Mouse (Mus musculus) right cerebral cortex, adult 2 months (tissue): ENCODE measurements around the gene Gm42906.
A peak's percentile ranks its signal among the peaks of the same experiment; 100 is the strongest.

Source experiments
- DNase-seq, 2 experiments: peaks; one replicate each; pipeline ENCODE4 v3.0.0; 2021 to 2022; ENCODE audit warnings: low spot score in 2 of 2

Gm42906 gene

DNA sequence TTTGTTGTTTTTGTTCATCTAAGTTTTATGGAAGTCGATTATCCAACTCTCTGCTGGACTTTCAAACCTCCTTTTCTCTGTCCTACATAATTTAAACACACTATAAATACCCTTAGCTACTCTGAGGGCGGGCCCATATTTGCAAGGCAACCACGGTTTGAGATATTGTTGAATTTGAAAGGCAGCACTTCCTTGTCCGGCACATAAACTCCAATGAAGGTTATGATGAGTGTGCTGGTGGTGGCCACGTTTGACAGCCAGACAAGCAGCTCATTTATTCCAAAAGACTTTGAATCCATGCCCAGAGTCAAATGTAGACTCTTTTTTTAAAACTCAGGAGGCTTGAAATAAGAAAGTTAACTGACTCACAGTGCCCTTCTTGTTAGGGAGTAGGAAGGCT, 33.3 kb downstream of the Gm42906 start:
- DNase-seq = peak in 1 of 2 experiments; percentile 22

DNA sequence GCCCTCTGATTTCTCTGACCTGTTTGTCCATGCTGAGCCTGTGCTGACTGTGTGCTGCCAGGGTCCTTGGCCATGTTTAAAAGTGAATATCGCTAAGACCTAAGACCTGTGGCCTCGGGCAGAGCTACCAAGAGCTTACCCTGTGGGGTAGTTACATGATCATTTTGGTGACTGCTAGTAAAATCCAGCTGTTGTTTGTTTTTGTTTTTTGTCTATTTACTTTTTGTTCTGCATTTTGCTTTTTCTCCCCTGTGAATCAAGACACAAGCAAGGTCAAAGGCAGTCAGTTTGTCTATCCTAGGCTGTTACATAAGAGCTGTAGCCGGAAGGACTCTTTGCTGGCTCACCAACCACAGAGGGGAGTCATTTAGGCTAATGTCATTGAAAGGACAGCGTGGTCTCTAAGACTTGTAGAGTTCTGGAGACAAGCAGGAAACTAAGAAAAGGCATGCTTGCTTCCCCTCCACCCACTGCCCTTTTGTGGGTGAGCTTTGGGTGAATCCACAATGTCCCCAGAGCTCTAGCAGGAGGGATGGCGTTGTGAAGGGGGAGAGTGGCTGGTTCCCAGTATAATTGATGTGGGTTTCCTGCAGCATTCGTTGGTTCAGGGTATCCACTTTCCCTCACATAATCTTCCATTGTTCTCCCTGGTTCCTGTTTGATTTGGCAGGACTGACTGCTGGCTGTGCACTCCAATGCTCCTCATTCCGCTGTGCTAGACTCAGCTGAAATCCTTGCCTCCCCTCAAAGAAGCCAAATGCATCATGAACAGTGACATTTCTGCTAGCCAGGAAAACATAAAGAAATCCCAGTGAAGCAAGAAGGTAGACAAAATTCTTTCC, 33.9 kb downstream of the Gm42906 start:
- DNase-seq = no peak

DNA sequence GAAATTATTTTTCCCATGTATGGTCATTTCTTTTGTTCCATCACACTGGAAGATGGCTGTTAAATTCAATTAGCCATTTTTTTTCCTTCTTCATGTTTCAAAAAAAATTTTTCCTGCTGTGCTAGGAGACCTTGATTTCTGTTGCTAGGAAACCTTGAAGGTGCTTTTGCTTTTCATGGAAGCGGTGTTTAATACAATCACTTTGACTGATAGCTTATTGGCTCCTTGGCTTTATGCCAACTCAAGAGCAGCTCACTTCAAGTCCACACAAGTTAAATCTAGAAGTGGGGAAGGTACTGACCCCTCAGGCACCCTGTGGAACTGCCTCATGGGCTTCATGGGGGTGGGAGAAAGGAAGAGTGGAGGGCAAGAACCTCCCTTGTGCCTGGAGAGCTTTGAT, 38.1 kb downstream of the Gm42906 start:
- no peak for DNase-seq

DNA sequence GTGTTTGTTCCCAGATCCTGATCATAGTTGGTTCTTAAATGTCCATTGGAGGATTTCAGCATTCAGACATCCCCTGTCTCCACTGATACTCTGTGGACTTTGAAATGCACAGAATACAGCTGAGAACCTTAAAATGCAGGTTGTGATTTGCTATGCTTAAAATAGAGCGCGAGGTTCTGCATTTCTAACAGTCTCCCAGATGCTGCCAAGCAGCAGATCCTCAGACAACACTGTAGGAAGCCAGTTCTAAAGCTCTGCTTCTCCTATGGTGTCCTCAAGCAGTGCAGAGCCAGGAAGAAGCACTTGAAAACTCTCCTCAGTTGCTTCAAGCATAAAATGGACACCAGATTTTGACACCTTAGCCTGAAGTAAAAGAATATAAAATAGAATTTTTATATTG, 48.1 kb downstream of the Gm42906 start:
- DNase-seq = no peak

DNA sequence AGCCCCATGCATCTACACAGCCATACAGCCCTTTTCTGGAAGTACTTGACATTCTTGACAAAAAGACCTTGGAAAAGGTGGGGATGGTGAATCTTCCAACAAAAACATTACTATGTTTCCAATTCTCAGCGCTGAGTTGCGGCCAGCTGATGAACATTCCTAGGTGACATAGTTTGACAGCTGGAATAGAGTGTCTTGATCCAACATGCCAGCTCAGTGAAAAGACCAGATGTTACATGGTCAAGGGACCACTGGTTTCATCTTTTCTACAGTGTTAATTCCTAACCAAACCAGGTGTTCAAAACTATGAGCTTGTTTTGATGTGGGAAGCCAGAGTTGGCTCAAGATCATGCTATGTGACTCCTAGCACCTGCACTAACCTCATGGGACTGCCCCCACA, 48.8 kb downstream of the Gm42906 start:
- DNase-seq = no peak

DNA sequence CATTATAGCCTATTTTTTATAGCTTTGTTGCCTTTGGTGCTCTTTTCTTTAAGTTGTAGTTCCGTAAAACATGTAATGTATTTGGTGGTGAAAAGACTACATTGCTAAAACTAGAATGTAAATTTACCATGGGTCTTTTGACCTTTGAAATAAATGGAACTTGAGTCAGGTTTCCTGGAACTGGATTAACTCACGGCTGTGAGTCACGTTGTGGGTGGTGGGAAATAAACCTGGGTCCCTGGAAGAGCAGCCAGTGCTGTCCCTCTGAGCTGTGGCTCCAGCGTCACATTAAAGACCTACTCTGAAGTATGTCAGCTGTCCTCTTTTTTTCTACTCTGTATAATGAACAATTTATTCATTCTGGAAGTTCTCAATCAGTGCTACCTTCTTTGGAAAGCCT, 51.0 kb downstream of the Gm42906 start:
- no peak for DNase-seq

DNA sequence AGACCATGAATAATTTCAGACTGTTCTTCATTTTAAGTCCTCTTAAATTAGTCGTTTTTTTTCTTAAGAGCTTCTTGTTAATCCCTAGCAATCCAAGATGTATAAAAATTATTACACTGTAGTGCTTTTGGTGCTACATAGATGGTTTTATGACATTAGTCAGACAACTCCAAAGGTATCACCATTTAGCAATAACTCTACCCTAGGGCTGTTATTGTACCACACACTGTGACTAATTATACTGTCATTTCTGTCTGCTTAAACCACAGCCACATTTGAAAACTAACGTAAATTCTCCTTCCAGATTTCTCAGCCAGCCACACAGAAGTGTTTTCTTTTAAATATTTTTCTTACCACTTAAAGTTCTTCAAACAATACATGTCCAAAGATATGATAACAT, 53.1 kb downstream of the Gm42906 start:
- DNase-seq = no peak

DNA sequence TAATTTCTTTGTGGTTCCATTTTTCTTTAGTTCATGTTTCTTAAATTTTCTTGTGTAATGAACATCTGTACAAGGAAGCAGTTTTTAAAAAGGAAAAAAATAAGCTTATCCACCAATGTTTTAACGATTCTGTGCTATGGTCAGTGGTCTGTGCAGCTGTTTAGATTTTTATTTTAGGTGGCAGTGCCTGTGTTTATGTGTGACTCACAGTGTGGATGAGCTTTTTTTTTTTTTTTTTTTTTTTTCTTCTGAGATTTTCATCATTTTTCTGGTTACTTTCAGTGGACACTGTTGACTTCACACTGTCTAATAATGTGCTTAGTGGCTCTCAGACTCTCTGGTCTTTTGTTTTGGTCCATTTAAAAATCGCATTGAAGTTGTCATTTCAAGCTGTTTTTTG, 56.8 kb downstream of the Gm42906 start:
- DNase-seq = no peak

DNA sequence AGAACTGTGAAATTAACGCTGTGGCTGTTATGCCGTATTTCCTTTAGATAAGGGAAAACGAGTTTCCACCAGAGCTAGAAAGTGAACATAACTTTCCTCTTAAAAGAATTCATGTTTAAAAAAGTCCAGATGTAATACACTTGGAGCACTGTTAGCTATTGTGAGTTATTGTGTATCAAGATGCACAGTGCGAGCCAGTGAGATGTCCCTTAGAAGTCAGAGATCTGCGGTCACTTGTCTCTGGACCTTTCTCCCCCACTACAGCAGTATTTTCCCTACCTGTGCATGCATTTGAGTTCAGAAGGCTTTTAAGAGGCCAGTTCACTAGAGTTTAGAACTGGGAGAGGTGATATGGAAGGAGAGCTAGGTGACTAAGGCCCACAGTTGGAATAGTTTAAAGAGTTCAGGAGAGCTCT, 58.6 kb downstream of the Gm42906 start:
- DNase-seq = peak; percentile 7 to 19

DNA sequence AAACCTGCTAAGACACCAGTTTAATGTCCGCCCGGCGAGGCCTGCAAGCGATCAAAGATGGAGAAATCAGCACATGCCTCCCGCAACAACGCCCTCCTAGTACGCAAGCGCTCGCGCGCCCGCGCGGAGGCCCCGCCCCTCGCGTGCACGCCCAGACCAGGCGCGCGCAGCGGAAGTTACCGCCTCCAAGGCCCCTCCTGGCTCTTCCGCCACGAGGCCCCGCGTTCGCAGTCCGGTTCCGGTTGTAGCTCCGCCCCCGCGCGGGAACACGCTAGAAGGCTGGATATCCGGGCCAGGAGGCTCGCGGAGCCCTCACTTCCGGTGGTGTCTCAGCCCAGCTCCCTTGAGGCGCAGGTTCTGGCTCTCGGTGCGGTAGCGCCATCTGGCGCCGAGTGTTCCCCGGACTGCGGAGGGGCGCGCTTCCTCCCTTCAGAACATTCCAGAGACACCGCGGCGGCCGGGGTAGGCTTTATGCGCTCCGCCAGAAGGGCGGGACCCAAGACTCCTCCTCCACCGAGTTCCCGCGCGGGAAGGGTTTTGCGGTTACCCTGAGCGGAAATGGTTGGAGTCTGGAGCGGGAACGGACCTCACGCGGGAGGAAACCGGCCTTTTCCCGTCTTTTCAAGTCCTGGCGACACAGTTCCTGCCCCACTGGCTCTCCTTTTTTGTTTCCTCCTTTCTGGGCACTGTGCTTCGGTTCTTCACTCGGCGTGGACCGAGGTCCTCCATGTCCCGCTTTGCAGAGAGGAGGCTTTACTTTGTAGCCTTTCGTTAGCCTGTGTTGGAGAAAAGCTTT, 59.4 kb downstream of the Gm42906 start:
- peak; percentile 100 for DNase-seq

DNA sequence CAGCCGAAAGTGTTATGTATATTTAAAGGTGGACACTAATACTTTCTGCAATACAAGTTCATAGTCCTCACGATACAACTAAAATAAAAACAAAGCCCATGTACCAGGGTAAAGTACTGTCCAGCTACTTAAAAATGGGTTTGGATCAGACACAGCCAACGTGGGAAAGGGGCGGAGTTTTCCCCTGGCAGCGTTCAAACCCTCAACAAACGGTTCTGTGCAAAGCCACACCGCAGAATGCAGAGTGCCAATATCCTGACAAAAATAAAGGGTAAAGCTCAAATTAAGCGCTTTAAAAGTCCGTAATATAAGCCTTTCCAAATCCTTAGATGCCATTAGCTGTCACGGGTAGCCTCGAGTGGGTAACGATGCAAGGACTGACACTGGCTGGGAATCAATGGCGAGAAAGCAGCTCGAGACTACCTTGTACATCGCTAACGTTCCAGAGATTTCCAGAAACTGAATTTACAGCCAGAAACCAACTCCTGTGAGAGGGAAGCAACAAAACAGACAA, 60.0 kb downstream of the Gm42906 start:
- no peak for DNase-seq

DNA sequence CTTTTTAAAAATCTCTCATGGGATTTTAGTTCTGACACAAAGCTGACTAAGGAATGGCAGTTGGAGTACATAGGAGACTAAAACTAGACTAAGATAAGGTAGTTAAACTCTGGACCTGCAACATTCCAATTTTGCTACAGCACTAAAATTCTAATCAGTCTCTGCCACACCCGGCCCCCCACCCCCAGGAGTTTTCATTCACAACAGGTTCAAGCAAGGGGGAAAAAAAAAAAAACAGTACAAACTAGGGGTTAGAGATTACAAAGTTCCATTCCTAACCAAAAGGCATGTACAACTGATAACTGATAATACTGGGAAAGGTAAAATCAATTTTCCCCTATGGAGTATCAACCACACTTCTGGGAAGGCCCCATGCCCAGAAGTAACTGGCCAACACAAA, 60.6 kb downstream of the Gm42906 start:
- no peak for DNase-seq

DNA sequence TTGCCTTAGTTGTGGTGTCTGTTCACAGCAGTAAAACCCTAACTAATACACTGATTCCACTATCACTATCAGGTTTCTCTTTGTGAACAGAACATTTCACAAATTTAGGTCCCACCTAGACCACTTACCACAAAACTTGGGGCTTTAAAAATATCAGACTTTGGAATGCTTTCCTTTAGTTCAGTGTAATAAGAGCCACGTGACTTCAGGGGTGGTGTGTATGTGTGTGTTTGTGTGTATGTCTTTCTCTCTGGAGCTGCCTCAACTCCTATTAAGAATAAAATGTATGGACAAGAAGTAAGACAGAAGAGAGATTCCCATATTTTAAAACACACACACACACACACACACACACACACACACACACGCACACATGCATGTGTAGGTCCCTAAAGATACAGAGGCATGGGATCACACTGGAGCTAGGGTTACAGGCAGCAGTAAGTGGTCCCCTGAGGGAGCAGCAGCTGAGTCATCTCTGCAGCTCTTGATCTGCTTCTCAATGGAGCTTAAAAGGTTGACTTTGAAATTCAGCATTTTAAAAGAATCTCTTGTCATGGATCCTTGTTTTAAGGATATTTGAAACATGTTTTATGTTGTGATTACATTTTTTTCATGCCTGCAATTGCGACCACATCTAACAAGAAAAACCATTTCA, 64.5 kb downstream of the Gm42906 start:
- DNase-seq = no peak

DNA sequence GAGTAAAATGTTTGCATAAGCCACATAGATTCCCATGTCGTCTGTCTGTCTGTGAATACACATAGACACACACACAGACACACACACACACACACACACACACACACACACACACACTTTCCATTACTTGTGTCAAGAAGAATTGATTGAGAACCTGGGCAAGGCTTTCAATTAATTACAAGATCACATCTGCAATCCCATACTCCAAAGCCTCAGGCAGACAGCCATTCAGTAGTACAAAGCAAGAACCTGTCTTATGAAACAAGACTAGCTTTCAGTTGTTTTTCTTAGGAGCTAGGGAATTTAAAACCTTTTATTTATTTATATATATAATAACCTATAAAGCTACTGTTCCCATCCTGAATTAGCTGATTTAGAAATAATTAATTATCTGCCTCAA, 78.3 kb downstream of the Gm42906 start:
- no peak for DNase-seq

DNA sequence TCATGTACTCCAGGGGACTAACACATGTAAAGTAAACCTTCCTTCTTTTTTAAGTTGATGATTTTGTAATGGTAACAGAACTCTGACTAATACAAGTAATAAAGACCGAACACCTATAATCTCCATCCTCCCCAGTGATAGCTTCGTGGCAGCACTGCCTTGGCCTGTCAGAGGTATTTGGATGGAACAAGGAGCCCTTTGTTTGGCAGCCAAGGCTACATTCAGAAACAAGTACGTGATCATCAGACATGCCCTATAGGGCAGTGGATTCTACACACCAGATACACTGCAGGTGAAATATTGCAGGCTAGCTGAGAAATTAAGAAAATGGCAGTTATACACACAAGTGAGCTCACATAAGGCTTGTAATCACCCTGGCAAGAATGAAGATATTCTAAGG, 79.5 kb downstream of the Gm42906 start:
- DNase-seq = no peak

DNA sequence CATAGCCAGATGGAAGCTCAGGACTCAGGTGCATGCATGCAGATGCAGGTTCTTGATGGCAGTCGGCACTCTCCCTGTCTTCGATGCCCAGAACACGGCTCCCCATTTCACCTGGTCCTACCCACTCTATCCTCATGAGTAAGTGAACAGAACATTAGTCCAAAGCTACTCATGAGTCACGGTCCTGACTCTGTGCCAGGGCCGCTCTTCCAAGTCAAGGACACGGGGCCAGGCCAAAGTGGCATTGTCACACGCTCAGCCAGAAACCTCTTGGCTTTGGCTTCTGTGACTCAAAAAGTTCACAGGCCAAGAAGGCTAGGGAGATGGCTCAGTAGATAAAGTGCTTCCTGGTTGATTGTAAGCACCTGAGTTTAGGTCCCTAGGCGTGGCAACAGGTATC, 81.3 kb downstream of the Gm42906 start:
- no peak for DNase-seq

DNA sequence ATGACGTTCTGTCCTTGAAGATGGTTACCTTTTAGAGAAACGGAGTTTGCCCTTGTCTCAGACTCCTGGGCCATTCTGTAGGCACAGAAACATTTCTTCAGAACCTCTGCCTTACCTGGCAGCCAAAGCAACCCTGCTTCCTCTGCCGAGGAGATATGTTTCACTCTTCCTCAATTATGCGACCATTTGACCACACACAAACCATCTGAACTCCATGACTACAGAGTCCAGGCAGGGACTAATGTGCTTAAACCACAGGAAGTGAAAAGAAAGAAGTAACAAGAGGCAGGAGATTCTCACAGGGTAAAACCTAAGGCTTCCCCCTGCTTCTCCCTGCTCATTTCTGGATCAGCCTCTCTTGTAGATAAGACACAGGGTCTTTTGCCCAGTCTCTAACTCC, 83.2 kb downstream of the Gm42906 start:
- DNase-seq = no peak

DNA sequence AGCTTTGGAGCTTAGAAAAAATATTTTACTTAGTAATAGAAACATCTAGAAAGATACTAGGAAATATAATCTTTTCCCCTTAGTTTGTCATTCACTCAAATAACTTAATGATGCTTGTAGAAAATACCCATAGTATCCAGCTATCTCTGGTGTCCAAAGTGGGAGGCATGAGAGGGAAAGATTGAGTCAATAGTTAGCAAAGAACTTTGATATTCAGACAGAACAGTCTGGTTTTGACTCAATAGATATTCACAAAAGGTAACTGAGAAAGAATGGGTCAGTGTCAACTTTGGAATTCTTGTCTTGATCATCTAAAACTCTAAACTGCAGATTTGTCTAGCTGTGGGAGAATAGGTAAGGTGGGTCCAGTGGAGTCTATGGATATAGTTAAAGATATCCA, 94.3 kb downstream of the Gm42906 start:
- no peak for DNase-seq

DNA sequence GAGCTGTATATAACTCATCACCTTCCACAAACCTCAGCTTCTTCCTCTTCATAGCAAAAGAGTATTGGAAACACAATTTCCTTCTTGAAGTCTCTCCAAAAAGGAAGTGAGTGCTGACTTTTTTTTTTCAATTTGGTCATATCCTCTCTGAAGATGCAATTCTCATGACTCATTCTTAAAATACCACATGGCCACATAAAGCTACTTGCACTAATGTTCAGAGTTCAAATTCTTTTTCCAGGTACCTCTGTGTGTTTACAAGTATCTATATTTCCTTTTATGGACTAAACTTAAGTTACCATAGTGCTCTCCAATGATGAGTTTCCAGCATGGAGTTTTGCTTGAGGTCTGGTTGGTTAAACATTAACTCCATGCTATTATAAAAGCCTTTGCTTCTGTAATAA, 94.8 kb downstream of the Gm42906 start:
- no peak for DNase-seq

DNA sequence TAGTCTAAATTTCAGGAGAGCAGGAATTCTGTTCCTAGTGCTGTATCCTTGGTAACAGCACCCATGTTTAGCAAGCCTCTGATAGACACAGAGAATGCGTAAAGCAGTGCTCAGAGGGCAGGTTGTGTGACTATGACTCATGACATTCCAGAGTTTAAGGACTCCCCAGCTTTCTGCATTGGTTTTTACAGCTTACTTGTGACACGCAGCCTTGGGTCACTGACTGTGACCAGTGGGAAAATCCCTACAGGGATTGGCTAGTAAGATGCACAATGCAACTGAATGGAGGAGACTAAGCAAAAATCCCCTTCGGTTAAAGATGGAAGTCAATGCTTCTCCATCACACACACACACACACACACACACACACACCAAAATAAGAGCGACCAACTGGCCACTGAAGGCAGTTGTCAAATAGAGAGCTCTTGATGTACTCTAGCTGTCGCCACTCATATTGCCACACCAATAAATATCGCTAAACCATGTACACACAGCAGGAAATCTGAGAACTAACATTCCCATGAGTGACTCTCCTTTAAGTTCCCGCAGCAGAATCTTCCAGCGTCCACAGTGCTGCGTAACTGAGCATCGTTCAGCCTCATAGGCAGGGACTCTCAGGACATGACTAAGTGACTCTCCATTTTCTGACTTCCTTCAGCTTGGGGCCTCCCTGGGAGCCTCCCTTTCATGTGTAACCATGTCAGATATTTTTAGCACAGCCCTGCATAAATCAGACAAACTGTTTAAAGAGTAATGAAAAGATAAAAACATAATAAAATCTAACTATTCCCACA, 112.0 kb downstream of the Gm42906 start:
- peak; percentile 16 to 26 for DNase-seq

DNA sequence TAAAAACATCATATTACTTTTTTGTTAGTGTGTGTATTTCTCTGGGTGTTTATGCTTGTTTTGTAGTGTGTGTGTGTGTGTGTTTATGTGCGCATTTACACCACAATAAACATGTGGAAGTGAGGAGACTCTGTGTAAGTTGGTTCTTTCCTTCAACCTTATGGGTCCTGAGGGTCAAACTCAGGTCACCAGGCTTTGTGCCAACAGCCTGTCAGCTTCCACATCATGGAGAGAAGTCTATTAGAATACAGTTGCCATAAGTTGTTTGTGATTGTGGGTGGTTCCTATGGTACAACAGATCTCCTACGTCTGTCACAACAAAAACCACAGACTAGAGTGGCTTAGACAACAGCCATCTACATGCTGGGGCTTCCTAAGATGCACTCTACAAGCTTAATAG, 127.7 kb downstream of the Gm42906 start:
- no peak for DNase-seq

DNA sequence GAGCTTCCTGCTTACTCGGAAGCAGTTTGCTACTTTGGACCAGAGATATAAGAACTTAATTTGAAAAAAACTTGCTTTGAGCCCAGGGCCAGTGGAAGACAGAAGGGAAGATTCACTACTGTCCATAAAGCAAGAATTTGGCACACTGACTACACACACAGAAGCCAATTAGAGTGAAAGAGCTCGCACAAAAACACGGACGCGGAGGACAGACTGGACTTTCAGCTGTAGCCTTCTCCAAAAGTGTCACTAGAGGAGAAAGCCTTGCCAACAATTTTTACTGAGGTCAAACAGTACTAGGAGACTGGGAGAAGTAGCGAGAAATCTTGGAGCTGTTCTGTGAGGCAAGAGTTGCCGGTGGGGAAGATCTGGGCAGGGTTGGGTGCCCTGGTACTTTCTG, 128.4 kb downstream of the Gm42906 start:
- DNase-seq = no peak
